Mouse (Mus musculus): ENCODE data around the gene Atp2a1. TPM values are rescaled to one million over a fixed set of nuclear protein-coding genes. Genes with fewer than 3 reads are reported as not detected.
"Not testable (repeated sequence)": the region's sequence is repeated elsewhere in the genome, so short reads cannot be mapped to it uniquely, and the experiment has no call there.

Gene Atp2a1
- total RNA-seq, 1 experiment = 0.27 TPM

DNA sequence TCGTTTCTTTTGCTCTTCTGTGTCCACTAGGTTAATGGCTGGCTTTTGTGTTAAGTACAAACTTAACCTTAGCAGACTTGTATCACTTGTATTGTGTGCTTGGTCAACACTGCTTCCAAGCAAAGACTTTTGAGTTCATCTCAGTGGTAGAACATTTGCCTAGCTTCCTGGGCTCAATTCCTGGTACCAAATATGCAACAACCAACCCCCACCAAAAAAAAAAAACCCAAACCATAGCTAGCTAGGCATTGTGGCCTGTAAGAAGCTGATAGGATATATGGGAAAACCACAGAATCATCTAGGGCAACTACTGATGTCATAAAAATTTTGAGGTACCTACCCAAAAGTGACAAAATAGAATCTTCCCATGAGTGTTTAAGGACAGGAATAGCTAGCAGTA, 28.1 kb upstream of the Atp2a1 start:
- TF ChIP-seq MAFK (IDR thresholded peaks at IDR 0.05; ENCODE audit: insufficient read depth, low read depth, low read length) (no peak), HCFC1 (IDR thresholded peaks at IDR 0.05; ENCODE audit: borderline replicate concordance, insufficient read depth, low read length) (no peak), ZC3H11A (IDR thresholded peaks at IDR 0.05; ENCODE audit: borderline replicate concordance, low read depth, low read length) (no peak), ZNF384 (IDR thresholded peaks at IDR 0.05; ENCODE audit: low read depth, low read length) (no peak), CHD2 (IDR thresholded peaks at IDR 0.05; ENCODE audit: low read depth, low read length) (no peak)
- H3K27ac ChIP-seq (ENCODE audit: insufficient read depth, low read depth, low read length, poor library complexity, severe bottlenecking) = no peak overlapping the region
- in situ Hi-C loops (cut with MboI; ENCODE audit: low sequenced_read_pairs in 2 of 2, unreplicated experiment in 2 of 2) = no loop called here
- H3K4me1 ChIP-seq (ENCODE audit: control insufficient read depth in 2 of 2, insufficient read depth in 2 of 2, low read length in 2 of 2, poor library complexity in 1 of 2) = peaks cover 2 to 10% of the 10 kb centered on the region in 2 experiments; a peak in 1 of 4 replicates
- no peak for DNase-seq (ENCODE audit: low read depth, low spot score)
- no peak overlapping the region for H3K4me3 ChIP-seq (ENCODE audit: insufficient read depth in 1 of 2, low read depth in 1 of 2, low read length in 2 of 2, poor library complexity in 1 of 2, severe bottlenecking in 1 of 2)
- H3K36me3 ChIP-seq (ENCODE audit: control insufficient read depth, insufficient read depth, low read length, poor library complexity, severe bottlenecking) = peaks cover 66% of the 10 kb centered on the region
- H3K9me3 ChIP-seq (ENCODE audit: control insufficient read depth, insufficient read depth, low read depth, low read length) = no peaks in the 10 kb centered on the region
- no peak overlapping the region for H3K9ac ChIP-seq (ENCODE audit: insufficient read depth, low read depth, low read length, poor library complexity, severe bottlenecking)

DNA sequence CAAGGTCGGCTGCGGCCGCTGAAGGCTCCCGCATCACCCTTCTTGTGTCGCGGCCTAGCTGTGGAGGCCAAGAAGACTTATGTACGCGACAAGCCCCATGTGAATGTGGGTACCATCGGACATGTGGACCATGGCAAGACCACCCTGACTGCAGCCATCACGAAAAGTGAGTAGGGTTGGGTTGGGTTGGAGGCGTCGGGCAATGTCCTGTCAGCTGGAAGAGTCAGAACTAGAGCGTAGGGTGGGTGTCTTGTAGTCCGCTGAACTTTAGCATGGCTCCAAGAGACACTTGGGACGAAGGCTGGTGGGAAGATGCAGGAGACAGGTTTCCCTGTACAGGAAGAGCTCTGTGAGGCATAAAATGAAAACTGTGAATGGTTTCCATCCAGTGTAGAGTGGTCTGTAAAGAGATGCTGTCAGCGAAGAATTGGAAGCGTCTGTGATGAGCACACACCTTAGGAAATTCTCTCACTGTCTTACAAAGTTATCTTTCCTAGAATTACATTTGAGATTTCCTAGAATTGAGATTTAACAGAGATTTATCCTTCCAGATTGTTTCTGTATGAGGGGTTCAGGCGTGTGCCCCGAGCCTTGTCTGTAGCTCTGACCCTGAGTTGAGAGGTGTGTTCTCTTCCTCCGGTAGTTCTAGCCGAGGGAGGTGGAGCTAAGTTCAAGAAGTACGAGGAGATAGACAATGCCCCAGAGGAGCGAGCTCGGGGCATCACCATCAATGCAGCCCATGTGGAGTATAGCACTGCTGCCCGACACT, 24.9 kb upstream of the Atp2a1 start:
- H3K9me3 ChIP-seq (ENCODE audit: control insufficient read depth, insufficient read depth, low read depth, low read length); H3K27ac ChIP-seq (ENCODE audit: insufficient read depth, low read depth, low read length, poor library complexity, severe bottlenecking); in situ Hi-C loops (cut with MboI; ENCODE audit: low sequenced_read_pairs in 2 of 2, unreplicated experiment in 2 of 2); H3K4me1 ChIP-seq (ENCODE audit: control insufficient read depth in 2 of 2, insufficient read depth in 2 of 2, low read length in 2 of 2, poor library complexity in 1 of 2); DNase-seq (ENCODE audit: low read depth, low spot score): not testable (repeated sequence)
- peak overlapping the region; percentile 80 for H3K9ac ChIP-seq (ENCODE audit: insufficient read depth, low read depth, low read length, poor library complexity, severe bottlenecking)
- peak overlapping the region; percentile 79 to 82 for H3K4me3 ChIP-seq (ENCODE audit: insufficient read depth in 1 of 2, low read depth in 1 of 2, low read length in 2 of 2, poor library complexity in 1 of 2, severe bottlenecking in 1 of 2)
- peaks cover 37% of the 10 kb centered on the region for H3K36me3 ChIP-seq (ENCODE audit: control insufficient read depth, insufficient read depth, low read length, poor library complexity, severe bottlenecking)

DNA sequence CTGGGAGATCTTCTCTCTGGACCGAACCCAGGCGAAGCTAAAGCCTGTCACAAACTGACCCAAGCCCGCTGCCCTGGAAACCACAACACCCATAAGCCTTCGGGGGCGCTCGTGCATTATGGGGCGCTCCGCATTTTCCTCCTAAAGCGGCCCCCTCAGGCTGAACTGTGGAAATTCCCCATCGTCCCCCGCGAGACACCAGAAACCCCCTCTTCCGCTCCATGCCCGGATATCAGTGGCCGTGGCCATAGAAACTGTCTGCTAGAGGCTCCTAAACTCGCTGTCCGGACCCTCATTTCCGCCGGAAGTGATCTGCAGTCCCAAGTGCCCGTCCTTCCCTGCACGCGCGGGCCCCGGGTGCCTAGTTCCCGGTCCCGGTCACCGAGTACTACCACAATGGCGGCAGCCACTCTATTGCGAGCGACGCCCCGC, 24.2 kb upstream of the Atp2a1 start, which contains the start of gene Tufm:
Tufm (plus strand) TSS at position 310 of the 432 bp plus-strand sequence.
- peak within 1 kb of the TSS; percentile 79 to 82 for H3K4me3 ChIP-seq (ENCODE audit: insufficient read depth in 1 of 2, low read depth in 1 of 2, low read length in 2 of 2, poor library complexity in 1 of 2, severe bottlenecking in 1 of 2)
- peak; percentile 87 for DNase-seq (ENCODE audit: low read depth, low spot score)
- peaks cover 30% of the 10 kb centered on the region for H3K36me3 ChIP-seq (ENCODE audit: control insufficient read depth, insufficient read depth, low read length, poor library complexity, severe bottlenecking)
- H3K9ac ChIP-seq (ENCODE audit: insufficient read depth, low read depth, low read length, poor library complexity, severe bottlenecking) = peak within 1 kb of the TSS; percentile 80
- H3K27ac ChIP-seq (ENCODE audit: insufficient read depth, low read depth, low read length, poor library complexity, severe bottlenecking) = no peak within 1 kb of the TSS; the same call in 1 of the 2 replicates
- H3K4me1 ChIP-seq (ENCODE audit: control insufficient read depth in 2 of 2, insufficient read depth in 2 of 2, low read length in 2 of 2, poor library complexity in 1 of 2) = peaks cover 0 to 7% of the 10 kb centered on the region in 2 experiments; a peak in 2 of 4 replicates
- in situ Hi-C loops (cut with MboI; ENCODE audit: low sequenced_read_pairs in 2 of 2, unreplicated experiment in 2 of 2) = no loop called here
- no peaks in the 10 kb centered on the region for H3K9me3 ChIP-seq (ENCODE audit: control insufficient read depth, insufficient read depth, low read depth, low read length)
- TF ChIP-seq HCFC1 (IDR thresholded peaks at IDR 0.05; ENCODE audit: borderline replicate concordance, insufficient read depth, low read length) = peak; percentile 90
- TF ChIP-seq MAFK (IDR thresholded peaks at IDR 0.05; ENCODE audit: insufficient read depth, low read depth, low read length) = 0 out of 2 replicates have a peak, but pooled peaks have one; percentile 2
- no peak for TF ChIP-seq ZNF384 (IDR thresholded peaks at IDR 0.05; ENCODE audit: low read depth, low read length)
- no peak for TF ChIP-seq CHD2 (IDR thresholded peaks at IDR 0.05; ENCODE audit: low read depth, low read length)

DNA sequence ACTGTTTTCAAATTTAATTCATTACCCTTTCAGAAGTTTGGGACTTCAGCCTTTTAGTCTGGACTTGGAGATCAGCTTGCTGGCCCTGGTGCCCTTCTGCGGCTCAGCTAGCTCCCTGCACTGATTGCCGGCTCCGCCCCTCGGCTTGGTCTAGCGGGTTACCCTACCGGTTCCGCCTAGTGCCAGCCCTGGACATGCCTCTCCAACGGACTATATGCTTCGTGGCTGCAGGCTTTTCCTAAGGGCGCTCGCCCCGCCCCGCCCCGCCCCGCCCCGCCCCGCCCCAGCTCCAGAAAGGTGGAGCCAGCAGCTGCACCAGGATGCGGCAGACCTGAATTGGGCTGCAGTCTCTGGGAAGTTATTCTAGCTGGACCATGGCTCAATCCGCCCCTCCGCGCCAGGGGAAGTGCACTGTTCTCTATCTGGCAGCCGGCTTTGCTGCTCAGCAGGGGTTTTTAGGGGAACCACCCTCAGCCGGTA, 19.5 kb upstream of the Atp2a1 start:
- H3K4me3 ChIP-seq (ENCODE audit: insufficient read depth in 1 of 2, low read depth in 1 of 2, low read length in 2 of 2, poor library complexity in 1 of 2, severe bottlenecking in 1 of 2) = peak overlapping the region; percentile 15 to 76; a peak in 3 of 4 replicates
- H3K9ac ChIP-seq (ENCODE audit: insufficient read depth, low read depth, low read length, poor library complexity, severe bottlenecking) = peak overlapping the region; percentile 52; the same call in 1 of the 2 replicates
- H3K27ac ChIP-seq (ENCODE audit: insufficient read depth, low read depth, low read length, poor library complexity, severe bottlenecking) = peak overlapping the region; percentile 78; the same call in 1 of the 2 replicates
- TF ChIP-seq HCFC1 (IDR thresholded peaks at IDR 0.05; ENCODE audit: borderline replicate concordance, insufficient read depth, low read length) (no peak), ZC3H11A (IDR thresholded peaks at IDR 0.05; ENCODE audit: borderline replicate concordance, low read depth, low read length) (no peak), CHD2 (IDR thresholded peaks at IDR 0.05; ENCODE audit: low read depth, low read length) (no peak), ZNF384 (IDR thresholded peaks at IDR 0.05; ENCODE audit: low read depth, low read length) (no peak), MAFK (IDR thresholded peaks at IDR 0.05; ENCODE audit: insufficient read depth, low read depth, low read length) (no peak)
- no peaks in the 10 kb centered on the region for H3K9me3 ChIP-seq (ENCODE audit: control insufficient read depth, insufficient read depth, low read depth, low read length)
- DNase-seq (ENCODE audit: low read depth, low spot score) = peak; percentile 83
- in situ Hi-C loops (cut with MboI; ENCODE audit: low sequenced_read_pairs in 2 of 2, unreplicated experiment in 2 of 2) = no loop called here
- no peaks in the 10 kb centered on the region for H3K36me3 ChIP-seq (ENCODE audit: control insufficient read depth, insufficient read depth, low read length, poor library complexity, severe bottlenecking)
- peaks cover 0 to 3% of the 10 kb centered on the region in 2 experiments; a peak in 2 of 4 replicates for H3K4me1 ChIP-seq (ENCODE audit: control insufficient read depth in 2 of 2, insufficient read depth in 2 of 2, low read length in 2 of 2, poor library complexity in 1 of 2)
